Mouse (Mus musculus): ENCODE results near the gene Rpl12. TPM values are rescaled to one million over a fixed set of nuclear protein-coding genes. Genes with fewer than 3 reads are reported as not detected.

Rpl12 gene
- polyA plus RNA-seq, 2 experiments = 162 to 646 TPM

DNA sequence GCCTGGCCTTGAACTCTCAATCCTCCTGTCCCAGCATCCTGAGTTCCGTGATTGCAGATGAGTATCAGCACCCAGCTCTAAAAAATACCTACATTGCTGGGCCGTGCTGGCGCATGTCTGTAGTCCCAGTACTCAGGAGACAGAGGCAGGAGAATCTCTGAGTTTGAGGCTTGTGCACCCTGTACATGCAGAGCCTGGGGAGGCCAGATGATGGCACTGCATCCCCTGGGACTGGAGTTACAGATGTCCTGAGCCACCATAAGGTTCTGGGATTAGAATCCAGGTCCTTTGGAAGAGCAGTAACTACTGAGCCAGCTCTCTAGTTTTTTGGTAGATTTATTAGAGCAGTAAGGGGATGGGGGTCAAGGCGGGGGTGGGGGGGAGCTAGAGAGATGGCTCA is 20.9 kb upstream of the Rpl12 start:
- Histone ChIP-seq H3K9me3 (ENCODE audit: control insufficient read depth, low read length) (no peaks in the 10 kb centered on the region), H3K27ac (no peak overlapping the region), H3K27me3 (ENCODE audit: control insufficient read depth, insufficient read depth, low read length) (no peaks in the 10 kb centered on the region), H3K4me1 (replicated peaks; ENCODE audit: control insufficient read depth in 2 of 2, insufficient read depth in 2 of 2, low read length in 1 of 2) (no peaks in the 10 kb centered on the region), H3K36me3 (replicated peaks; ENCODE audit: control insufficient read depth, insufficient read depth, low read depth) (no peaks in the 10 kb centered on the region), H3K4me2 (ENCODE audit: low read depth) (no peak overlapping the region), H3K4me3 (ENCODE audit: insufficient read depth in 1 of 2, low read depth in 2 of 2, low read length in 2 of 2) (no peak overlapping the region), H3K9ac (replicated peaks) (no peak overlapping the region)
- DNase-seq (ENCODE audit: low read depth in 3 of 3, low spot score in 3 of 3) (no peak), ATAC-seq (ENCODE audit: insufficient read depth) (no peak)
- 67% methylated on average over 4 of the region's 4 CpGs for WGBS (ENCODE audit: insufficient replicate concordance)
- TF ChIP-seq CTCF (IDR thresholded peaks at IDR 0.05; ENCODE audit: low read depth) (no peak), EP300 (IDR thresholded peaks at IDR 0.05; ENCODE audit: low read depth) (no peak)

DNA sequence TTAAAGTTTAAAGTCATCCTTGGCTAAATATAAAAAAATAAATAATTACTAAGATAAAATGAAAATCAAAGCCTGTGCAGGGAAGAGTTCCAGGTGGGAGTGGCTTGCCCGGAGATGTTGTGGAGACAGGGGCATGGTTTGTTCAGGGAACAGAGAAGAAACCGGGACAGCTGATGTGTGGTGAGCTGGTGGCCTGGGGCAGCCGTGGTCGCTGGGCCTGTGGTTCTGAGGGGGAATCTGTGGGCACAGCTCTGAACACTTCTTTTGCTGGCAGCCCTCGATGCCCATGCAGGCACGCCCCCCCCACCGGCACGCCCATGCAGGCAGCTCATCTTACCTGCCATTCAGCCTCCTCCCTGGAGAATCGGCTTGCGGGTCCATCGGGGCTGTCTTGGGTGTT is 13.9 kb upstream of the Rpl12 start:
- WGBS (ENCODE audit: insufficient replicate concordance) = 71% methylated on average over 11 of the region's 11 CpGs
- H3K4me3 ChIP-seq (ENCODE audit: insufficient read depth in 1 of 2, low read depth in 2 of 2, low read length in 2 of 2) = no peak overlapping the region
- no peak overlapping the region for H3K27ac ChIP-seq
- no peak overlapping the region for H3K4me2 ChIP-seq (ENCODE audit: low read depth)
- no peaks in the 10 kb centered on the region for H3K27me3 ChIP-seq (ENCODE audit: control insufficient read depth, insufficient read depth, low read length)
- no peak overlapping the region for H3K9ac ChIP-seq (replicated peaks)
- DNase-seq (ENCODE audit: low read depth in 3 of 3, low spot score in 3 of 3) (no peak), ATAC-seq (ENCODE audit: insufficient read depth) (no peak)
- H3K36me3 ChIP-seq (replicated peaks; ENCODE audit: control insufficient read depth, insufficient read depth, low read depth) = no peaks in the 10 kb centered on the region
- H3K9me3 ChIP-seq (ENCODE audit: control insufficient read depth, low read length) = no peaks in the 10 kb centered on the region
- H3K4me1 ChIP-seq (replicated peaks; ENCODE audit: control insufficient read depth in 2 of 2, insufficient read depth in 2 of 2, low read length in 1 of 2) = no peaks in the 10 kb centered on the region
- TF ChIP-seq CTCF (IDR thresholded peaks at IDR 0.05; ENCODE audit: low read depth) (no peak), EP300 (IDR thresholded peaks at IDR 0.05; ENCODE audit: low read depth) (no peak)

- TF ChIP-seq EP300 (IDR thresholded peaks at IDR 0.05; ENCODE audit: low read depth) = no peak
- TF ChIP-seq CTCF (IDR thresholded peaks at IDR 0.05; ENCODE audit: low read depth) = peak; percentile 44
Measured at GRCm38 (mm10) chr2:32954581-32954980, 6.8 kb upstream of the Rpl12 start.

GRCm38 (mm10) chr2:32957344-32957743 is 4.0 kb upstream of the Rpl12 start:
- no peaks in the 10 kb centered on the region for H3K36me3 ChIP-seq (replicated peaks; ENCODE audit: control insufficient read depth, insufficient read depth, low read depth)
- H3K4me3 ChIP-seq (ENCODE audit: insufficient read depth in 1 of 2, low read depth in 2 of 2, low read length in 2 of 2) = no peak overlapping the region
- DNase-seq (ENCODE audit: low read depth in 3 of 3, low spot score in 3 of 3) (no peak), ATAC-seq (ENCODE audit: insufficient read depth) (no peak)
- TF ChIP-seq CTCF (IDR thresholded peaks at IDR 0.05; ENCODE audit: low read depth) (peak; percentile 26; the same call in 1 of the 2 replicates), EP300 (IDR thresholded peaks at IDR 0.05; ENCODE audit: low read depth) (no peak)
- H3K9me3 ChIP-seq (ENCODE audit: control insufficient read depth, low read length) = no peaks in the 10 kb centered on the region
- no peak overlapping the region for H3K27ac ChIP-seq
- H3K4me2 ChIP-seq (ENCODE audit: low read depth) = no peak overlapping the region
- H3K27me3 ChIP-seq (ENCODE audit: control insufficient read depth, insufficient read depth, low read length) = no peaks in the 10 kb centered on the region
- H3K4me1 ChIP-seq (replicated peaks; ENCODE audit: control insufficient read depth in 2 of 2, insufficient read depth in 2 of 2, low read length in 1 of 2) = peaks cover 0 to 7% of the 10 kb centered on the region in 2 experiments; a peak in 3 of 4 replicates
- no peak overlapping the region for H3K9ac ChIP-seq (replicated peaks)
- 54% methylated on average over 8 of the region's 8 CpGs for WGBS (ENCODE audit: insufficient replicate concordance)

More at GRCm38 (mm10) chr2:32954581-32954980, 6.8 kb upstream of the Rpl12 start:
- H3K27ac ChIP-seq = no peak overlapping the region
- H3K4me3 ChIP-seq (ENCODE audit: insufficient read depth in 1 of 2, low read depth in 2 of 2, low read length in 2 of 2) = no peak overlapping the region
- no peak overlapping the region for H3K4me2 ChIP-seq (ENCODE audit: low read depth)
- H3K9me3 ChIP-seq (ENCODE audit: control insufficient read depth, low read length) = no peaks in the 10 kb centered on the region
- no peak for ATAC-seq (ENCODE audit: insufficient read depth)
- H3K36me3 ChIP-seq (replicated peaks; ENCODE audit: control insufficient read depth, insufficient read depth, low read depth) = no peaks in the 10 kb centered on the region
- no peak overlapping the region for H3K9ac ChIP-seq (replicated peaks)
- H3K27me3 ChIP-seq (ENCODE audit: control insufficient read depth, insufficient read depth, low read length) = no peaks in the 10 kb centered on the region
- WGBS (ENCODE audit: insufficient replicate concordance) = 84% methylated on average over 2 of the region's 2 CpGs
- H3K4me1 ChIP-seq (replicated peaks; ENCODE audit: control insufficient read depth in 2 of 2, insufficient read depth in 2 of 2, low read length in 1 of 2) = no peaks in the 10 kb centered on the region
- DNase-seq (ENCODE audit: low read depth in 3 of 3, low spot score in 3 of 3) = no peak

- H3K9ac ChIP-seq (replicated peaks) = no peak overlapping the region
Measured at GRCm38 (mm10) chr2:32960273-32960672, 1.1 kb upstream of the Rpl12 start.

More at GRCm38 (mm10) chr2:32960273-32960672, 1.1 kb upstream of the Rpl12 start:
- TF ChIP-seq CTCF (IDR thresholded peaks at IDR 0.05; ENCODE audit: low read depth) (no peak), EP300 (IDR thresholded peaks at IDR 0.05; ENCODE audit: low read depth) (no peak)
- peak overlapping the region; percentile 86; the same call in 1 of the 2 replicates for H3K4me2 ChIP-seq (ENCODE audit: low read depth)
- H3K36me3 ChIP-seq (replicated peaks; ENCODE audit: control insufficient read depth, insufficient read depth, low read depth) = peaks cover 19% of the 10 kb centered on the region
- H3K27me3 ChIP-seq (ENCODE audit: control insufficient read depth, insufficient read depth, low read length) = no peaks in the 10 kb centered on the region
- no peak overlapping the region for H3K27ac ChIP-seq
- 72% methylated on average over 4 of the region's 4 CpGs for WGBS (ENCODE audit: insufficient replicate concordance)
- DNase-seq (ENCODE audit: low read depth in 3 of 3, low spot score in 3 of 3) (no peak), ATAC-seq (ENCODE audit: insufficient read depth) (no peak)
- no peak overlapping the region; a peak in 1 of 4 replicates for H3K4me3 ChIP-seq (ENCODE audit: insufficient read depth in 1 of 2, low read depth in 2 of 2, low read length in 2 of 2)
- H3K4me1 ChIP-seq (replicated peaks; ENCODE audit: control insufficient read depth in 2 of 2, insufficient read depth in 2 of 2, low read length in 1 of 2) = peaks cover 8 to 15% of the 10 kb centered on the region in 2 experiments; a peak in 3 of 4 replicates
- no peaks in the 10 kb centered on the region for H3K9me3 ChIP-seq (ENCODE audit: control insufficient read depth, low read length)

Measured in liver, embryonic 14.5 days (tissue).